Mouse (Mus musculus) kidney, embryonic 16.5 days (tissue): ENCODE data around the gene Sema3b. TPM values are rescaled to one million over a fixed set of nuclear protein-coding genes. Genes with fewer than 3 reads are reported as not detected.
"Not testable (repeated sequence)": the region's sequence is repeated elsewhere in the genome, so short reads cannot be mapped to it uniquely, and the experiment has no call there.

Experiments used
- ATAC-seq: fragments of 200-750 bp; cut with Nextera tagmentation; 2 replicates; pipeline ENCODE4 v1.8.0; 2017; ENCODE audit warnings: moderate TSS enrichment; ENCODE audit not compliant: low FRiP score, low TSS enrichment
- H3K27ac ChIP-seq: fragments of 300-500 bp; sonication (generic); 2 replicates; pipeline ENCODE4 v1.5.1; 2014; ENCODE audit warnings: low read length
- H3K27me3 ChIP-seq: fragments of 300-500 bp; sonication (generic); 2 replicates; pipeline ENCODE4 v1.6.1; 2014; ENCODE audit warnings: low read length, control low read depth, mixed read lengths; ENCODE audit not compliant: insufficient read depth
- H3K36me3 ChIP-seq: fragments of 300-500 bp; sonication (generic); 2 replicates; pipeline ENCODE4 v1.6.1; 2014; ENCODE audit warnings: low read length, control low read depth, mixed read lengths; ENCODE audit not compliant: insufficient read depth
- H3K4me1 ChIP-seq: fragments of 300-500 bp; sonication (generic); 2 replicates; pipeline ENCODE4 v1.6.1; 2014; ENCODE audit warnings: low read length, control low read depth, mixed read lengths; ENCODE audit not compliant: insufficient read depth
- H3K4me2 ChIP-seq: fragments of 300-500 bp; sonication (generic); replicated peaks from 2 replicates; pipeline ENCODE4 v1.6.1; 2014; ENCODE audit warnings: low read depth, low read length
- H3K4me3 ChIP-seq: fragments of 300-500 bp; sonication (generic); 2 replicates; pipeline ENCODE4 v1.5.1; 2014; ENCODE audit warnings: mild to moderate bottlenecking, low read length
- H3K9ac ChIP-seq: fragments of 300-500 bp; sonication (generic); replicated peaks from 2 replicates; pipeline ENCODE4 v1.6.1; 2014; ENCODE audit warnings: low read length
- H3K9me3 ChIP-seq: fragments of 300-500 bp; sonication (generic); 2 replicates; pipeline ENCODE4 v1.6.1; 2016; ENCODE audit warnings: low read length, control low read depth
- WGBS: fragments of 180-500 bp; shearing (Covaris S2); extraction: QIAGEN DNeasy Blood & Tissue Kit; methylation state at CpG from one replicate; pipeline ENCODE4 v1.1.7; 2014; 5-methylcytosine and 5-hydroxymethylcytosine counted together
- polyA plus RNA-seq: library from polyadenylated mRNA; unstranded; fragments of >200 nt; fragmentation: Nextera tagmentation; extraction: Ambion mirVana; gene quantifications from 2 replicates; pipeline ENCODE4 v1.2.1, GENCODE M21; 2015

The Sema3b gene
- polyA plus RNA-seq, 1 experiment from 2014 or later: 31.3 TPM

- H3K36me3 ChIP-seq: peaks cover 27% of the 10 kb centered on the region
- ATAC-seq: peak; percentile 32
- no peaks in the 10 kb centered on the region for H3K9me3 ChIP-seq
- peak overlapping the region; percentile 29; the same call in 1 of the 2 replicates for H3K9ac ChIP-seq
- no peaks in the 10 kb centered on the region for H3K27me3 ChIP-seq
- no peak overlapping the region for H3K4me3 ChIP-seq
- peak overlapping the region; percentile 58 for H3K4me2 ChIP-seq
- peak overlapping the region; percentile 96 for H3K27ac ChIP-seq
- peaks cover 58% of the 10 kb centered on the region for H3K4me1 ChIP-seq
- WGBS: 65% methylated on average over 3 of the region's 3 CpGs
Measured at GRCm38 (mm10) chr9:107566855-107567254, 42.2 kb downstream of the Sema3b start.

DNA sequence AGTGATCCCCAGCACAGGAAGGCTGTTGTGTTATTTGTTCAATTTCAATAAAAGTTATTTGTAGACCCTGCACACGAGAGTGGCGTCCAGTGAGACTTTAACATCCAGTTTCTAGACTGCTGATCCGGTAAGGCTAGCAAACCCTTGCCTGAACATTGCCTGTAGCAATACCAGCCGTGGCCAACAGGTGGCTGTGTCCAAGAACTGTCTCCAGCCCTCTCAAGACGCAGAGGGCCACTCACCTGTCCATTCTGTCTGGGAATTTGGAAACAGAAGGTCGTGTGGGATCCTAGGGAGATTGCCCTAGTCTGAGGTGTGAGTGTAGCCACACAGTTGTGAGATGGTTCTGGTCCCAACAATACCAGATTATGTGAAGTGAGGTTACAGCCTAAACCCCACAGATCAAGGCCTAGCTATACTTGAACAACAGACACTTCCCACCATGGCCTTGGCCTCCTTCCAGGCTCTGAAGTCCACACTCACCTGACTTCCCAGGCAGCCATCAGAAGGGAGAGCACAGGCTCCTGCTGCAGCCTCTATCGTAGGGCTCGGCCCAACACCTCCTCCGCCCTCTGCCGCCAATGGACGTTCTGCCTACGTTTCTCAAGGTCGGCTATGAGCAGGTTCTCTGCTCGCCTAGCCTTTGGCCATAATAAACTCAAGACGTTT is 42.9 kb downstream of the Sema3b start:
- Histone ChIP-seq H3K27ac (peak overlapping the region; percentile 96), H3K4me2 (peak overlapping the region; percentile 58), H3K9ac (peak overlapping the region; percentile 29; the same call in 1 of the 2 replicates), H3K27me3 (no peaks in the 10 kb centered on the region), H3K4me3 (peak overlapping the region; percentile 22), H3K9me3 (no peaks in the 10 kb centered on the region), H3K36me3 (peaks cover 27% of the 10 kb centered on the region), H3K4me1 (peaks cover 54% of the 10 kb centered on the region)
- no peak for ATAC-seq
- 54% methylated on average over 15 of the region's 15 CpGs for WGBS

DNA sequence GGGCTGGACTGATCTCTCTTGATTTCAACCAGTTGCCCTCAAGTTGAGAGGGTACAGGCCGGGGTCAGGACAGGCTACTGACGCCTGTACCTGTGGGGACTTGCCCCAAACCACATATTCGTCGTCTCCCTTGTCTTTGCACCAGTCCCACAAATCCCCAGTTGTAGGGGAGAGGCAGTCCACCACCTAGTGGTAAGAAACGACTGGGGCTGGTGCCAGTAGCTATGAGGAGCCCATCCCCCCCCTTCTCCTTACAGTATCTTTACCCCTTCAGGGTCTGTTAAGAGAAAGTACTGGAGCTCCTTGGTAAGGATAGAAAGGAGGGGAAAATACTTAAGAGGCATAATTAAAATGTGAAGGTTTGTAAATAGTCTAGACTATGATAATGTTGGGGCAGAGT is 43.5 kb downstream of the Sema3b start:
- H3K9ac ChIP-seq: 0 out of 2 replicates have a peak overlapping the region, but pooled peaks have one; percentile 33

GRCm38 (mm10) chr9:107563029-107563581 is 45.9 kb downstream of the Sema3b start, which contains the start of gene Tusc2:
Gene Tusc2, plus strand, starts transcription at chr9:107563255.
- peak within 1 kb of the TSS; percentile 87 for H3K4me2 ChIP-seq
- ATAC-seq: peak; percentile 96
- H3K4me1 ChIP-seq: peaks cover 37% of the 10 kb centered on the region
- peak within 1 kb of the TSS; percentile 90 for H3K4me3 ChIP-seq
- H3K27me3 ChIP-seq: no peaks in the 10 kb centered on the region
- WGBS: under 1% methylated on average over 46 of the region's 46 CpGs
- H3K9ac ChIP-seq: peak within 1 kb of the TSS; percentile 79
- H3K9me3 ChIP-seq: no peaks in the 10 kb centered on the region
- peak within 1 kb of the TSS; percentile 67; the same call in 1 of the 2 replicates for H3K27ac ChIP-seq
- H3K36me3 ChIP-seq: peaks cover 48% of the 10 kb centered on the region

More for the DNA sequence above, 43.5 kb downstream of the Sema3b start:
- WGBS: 53% methylated on average over 5 of the region's 5 CpGs
- Histone ChIP-seq H3K4me1 (peaks cover 48% of the 10 kb centered on the region), H3K4me2 (peak overlapping the region; percentile 26), H3K4me3 (peak overlapping the region; percentile 22; the same call in 1 of the 2 replicates), H3K36me3 (peaks cover 27% of the 10 kb centered on the region)
- not testable (repeated sequence) for ATAC-seq, H3K27me3 ChIP-seq, H3K9me3 ChIP-seq, H3K27ac ChIP-seq

- WGBS: 72% methylated on average over 3 of the region's 3 CpGs
- H3K27ac ChIP-seq: no peak overlapping the region
- H3K9ac ChIP-seq: peak overlapping the region; percentile 90
Measured at GRCm38 (mm10) chr9:107556346-107556745, 52.7 kb downstream of the Sema3b start.

GRCm38 (mm10) chr9:107555701-107556100 is 53.3 kb downstream of the Sema3b start:
- Histone ChIP-seq H3K27me3 (no peaks in the 10 kb centered on the region), H3K9ac (peak overlapping the region; percentile 90), H3K36me3 (peaks cover 34% of the 10 kb centered on the region), H3K9me3 (no peaks in the 10 kb centered on the region), H3K4me1 (peaks cover 48% of the 10 kb centered on the region), H3K4me3 (peak overlapping the region; percentile 81), H3K27ac (peak overlapping the region; percentile 99), H3K4me2 (peak overlapping the region; percentile 95)
- WGBS: 34% methylated on average over 2 of the region's 2 CpGs
- ATAC-seq: no peak

More at GRCm38 (mm10) chr9:107556346-107556745, 52.7 kb downstream of the Sema3b start:
- no peak for ATAC-seq
- Histone ChIP-seq H3K9me3 (no peaks in the 10 kb centered on the region), H3K4me2 (peak overlapping the region; percentile 95), H3K36me3 (peaks cover 41% of the 10 kb centered on the region), H3K4me1 (peaks cover 42% of the 10 kb centered on the region), H3K27me3 (no peaks in the 10 kb centered on the region), H3K4me3 (peak overlapping the region; percentile 81)

DNA sequence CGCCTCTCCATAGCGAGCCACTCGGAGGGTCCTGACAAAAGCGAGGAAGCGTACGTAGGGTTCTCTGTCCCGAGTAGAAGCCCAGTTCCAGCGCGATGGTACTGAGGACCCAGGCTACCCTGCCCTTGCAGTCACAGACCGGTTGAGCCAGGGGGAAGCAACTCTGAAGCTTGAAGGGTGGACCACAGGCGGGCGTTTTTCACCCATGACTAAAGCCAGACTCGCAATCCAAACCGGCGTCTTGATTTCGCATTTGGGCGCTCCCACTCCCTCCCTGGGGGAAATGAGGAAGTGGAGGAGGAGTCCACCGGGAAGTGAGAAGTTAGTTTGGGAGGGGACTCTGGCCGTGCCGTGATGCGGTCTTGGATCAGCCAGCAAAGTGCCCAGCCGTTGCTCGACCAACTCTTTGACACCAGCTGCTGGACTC is 54.0 kb downstream of the Sema3b start:
- Histone ChIP-seq H3K36me3 (peaks cover 29% of the 10 kb centered on the region), H3K27ac (peak overlapping the region; percentile 99), H3K9ac (peak overlapping the region; percentile 90), H3K9me3 (no peaks in the 10 kb centered on the region), H3K4me3 (peak overlapping the region; percentile 81), H3K4me2 (peak overlapping the region; percentile 95), H3K4me1 (peaks cover 54% of the 10 kb centered on the region), H3K27me3 (no peaks in the 10 kb centered on the region)
- WGBS: under 1% methylated on average over 23 of the region's 23 CpGs
- peak; percentile 33 for ATAC-seq

DNA sequence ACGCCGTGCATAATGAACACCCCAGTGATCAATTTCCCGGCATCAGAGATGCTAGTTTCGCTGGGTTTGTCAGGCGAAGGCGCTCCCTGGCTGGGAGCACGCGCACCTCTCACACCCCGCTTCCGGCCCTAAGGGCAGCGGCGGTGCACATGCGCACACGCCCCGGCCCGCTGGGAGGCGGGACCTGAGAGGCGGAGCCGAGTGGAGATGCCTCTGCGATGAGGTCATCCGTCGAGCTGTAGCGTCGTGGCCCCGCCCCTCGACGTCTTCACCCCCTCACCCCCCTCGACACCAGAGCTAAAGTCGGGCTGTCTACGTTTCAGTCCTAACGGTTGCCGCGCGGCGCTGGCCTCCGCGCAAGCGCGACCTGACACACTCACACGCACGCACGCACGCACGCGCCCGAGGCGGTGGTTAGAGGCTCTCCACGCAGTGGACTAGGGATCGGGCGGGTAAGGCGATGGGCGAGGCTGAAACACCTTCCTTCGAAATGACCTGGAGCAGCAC is 54.7 kb downstream of the Sema3b start:
- Histone ChIP-seq H3K36me3 (peaks cover 22% of the 10 kb centered on the region), H3K9ac (peak overlapping the region; percentile 90), H3K4me3 (peak overlapping the region; percentile 81), H3K4me1 (peaks cover 54% of the 10 kb centered on the region), H3K27me3 (no peaks in the 10 kb centered on the region), H3K4me2 (peak overlapping the region; percentile 95), H3K9me3 (no peaks in the 10 kb centered on the region), H3K27ac (peak overlapping the region; percentile 99)
- ATAC-seq: peak; percentile 87
- WGBS: 0% methylated on average over 52 of the region's 53 CpGs

- no peaks in the 10 kb centered on the region for H3K9me3 ChIP-seq
- peak overlapping the region; percentile 99 for H3K27ac ChIP-seq
- peak overlapping the region; percentile 81 for H3K4me3 ChIP-seq
- H3K36me3 ChIP-seq: peaks cover 16% of the 10 kb centered on the region
- H3K27me3 ChIP-seq: no peaks in the 10 kb centered on the region
- H3K4me2 ChIP-seq: peak overlapping the region; percentile 95
- under 1% methylated on average over 37 of the region's 37 CpGs for WGBS
- ATAC-seq: peak; percentile 37
- peak overlapping the region; percentile 83 for H3K9ac ChIP-seq
- peaks cover 56% of the 10 kb centered on the region for H3K4me1 ChIP-seq
Measured at GRCm38 (mm10) chr9:107553541-107554318, 55.3 kb downstream of the Sema3b start.
